Mouse (Mus musculus): ENCODE data around the gene Zfp335. TPM values are rescaled to one million over a fixed set of nuclear protein-coding genes. Genes with fewer than 3 reads are reported as not detected.

The Zfp335 gene
- total RNA-seq, 2 experiments from 2014 or later, result 22.6 to 28.5 TPM

DNA sequence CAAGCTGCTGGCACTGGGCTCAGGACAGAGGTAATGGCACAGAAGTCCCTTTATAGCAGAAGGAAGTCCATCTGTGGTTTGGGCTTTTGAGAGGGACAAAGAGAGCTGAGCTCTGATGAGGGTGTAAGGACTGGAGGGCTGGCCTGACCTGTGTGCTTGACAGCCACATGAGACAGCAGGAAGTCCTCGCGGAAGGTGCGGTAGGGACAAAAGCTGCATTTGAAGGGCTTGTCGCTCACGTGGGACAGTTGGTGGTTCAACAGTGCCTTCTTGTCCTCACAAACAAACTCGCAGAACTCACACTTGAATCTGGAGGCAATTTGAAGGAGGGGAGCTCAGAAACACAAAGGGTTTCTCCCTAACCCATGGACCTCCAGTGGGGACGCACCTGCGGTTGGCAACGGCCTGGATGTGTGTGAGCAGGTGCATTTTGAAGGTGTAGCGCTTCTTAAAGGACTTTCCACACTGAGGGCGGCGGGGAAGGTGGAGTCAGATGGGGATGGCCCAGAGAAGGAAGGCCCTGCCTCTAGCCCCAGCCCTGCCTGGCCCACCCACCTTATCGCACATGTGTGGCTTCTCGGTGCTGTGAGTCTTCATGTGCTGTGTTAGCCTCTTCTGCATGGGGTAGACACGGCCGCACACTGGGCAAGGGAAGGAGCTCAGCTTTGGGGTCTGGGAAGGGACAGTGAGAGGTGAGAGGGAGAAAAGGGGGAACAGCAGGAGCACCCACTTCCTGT is 11.7 kb downstream of the Zfp335 start:
- DNase-seq (ENCODE audit: low spot score in 2 of 2), result no peak
- intact Hi-C loops (cut with DNase I), result no loop called here

- intact Hi-C loops (cut with DNase I), result no loop called here
- DNase-seq (ENCODE audit: low spot score in 2 of 2), result no peak
Observed at GRCm38 (mm10) chr2:164899034-164899433, 12.5 kb downstream of the Zfp335 start.

GRCm38 (mm10) chr2:164898008-164898407 is 13.5 kb downstream of the Zfp335 start:
- DNase-seq (ENCODE audit: low spot score in 2 of 2), result no peak
- intact Hi-C loops (cut with DNase I), result no loop called here

DNA sequence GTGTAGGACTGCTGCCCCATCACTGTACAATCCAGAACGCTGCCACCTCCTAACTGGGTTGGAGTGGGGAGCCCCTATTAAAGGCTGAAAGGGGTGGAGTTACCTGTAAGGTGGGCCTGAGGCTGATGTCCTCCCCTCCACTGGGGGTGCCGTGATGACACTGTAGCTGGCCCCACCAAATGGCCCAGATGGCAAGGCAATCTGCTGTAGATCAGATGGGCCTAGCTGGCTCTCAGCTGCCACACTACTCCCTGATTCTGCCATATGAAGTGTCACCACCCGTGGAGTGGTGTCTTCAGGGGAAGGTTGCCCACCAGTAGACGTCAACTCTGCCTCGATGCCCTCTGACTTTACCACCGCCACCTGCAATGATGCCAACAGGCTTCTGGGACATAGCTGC is 15.7 kb downstream of the Zfp335 start:
- no peak for DNase-seq (ENCODE audit: low spot score in 2 of 2)
- intact Hi-C loops (cut with DNase I), result no loop called here

DNA sequence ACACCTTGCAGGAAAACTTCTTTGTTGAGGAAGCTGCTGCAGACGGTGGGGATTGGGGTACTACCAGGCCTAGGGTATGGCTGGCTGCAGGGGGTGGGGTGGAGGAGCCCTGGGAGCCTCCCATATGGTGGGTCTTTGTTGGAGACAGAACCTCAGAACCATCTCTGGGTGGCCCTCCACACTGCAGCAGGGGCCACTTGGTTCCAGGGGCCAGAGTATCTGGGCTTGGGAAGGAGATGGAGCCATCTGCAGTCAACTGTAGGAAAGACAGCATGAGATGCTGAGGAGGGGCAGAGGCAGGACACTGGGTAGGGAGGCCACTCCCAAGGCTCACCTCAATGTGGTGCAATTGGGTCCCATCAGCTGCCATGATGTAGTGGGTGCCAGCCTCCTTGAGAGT is 16.9 kb downstream of the Zfp335 start:
- intact Hi-C loops (cut with DNase I), result no loop called here
- no peak for DNase-seq (ENCODE audit: low spot score in 2 of 2)

DNA sequence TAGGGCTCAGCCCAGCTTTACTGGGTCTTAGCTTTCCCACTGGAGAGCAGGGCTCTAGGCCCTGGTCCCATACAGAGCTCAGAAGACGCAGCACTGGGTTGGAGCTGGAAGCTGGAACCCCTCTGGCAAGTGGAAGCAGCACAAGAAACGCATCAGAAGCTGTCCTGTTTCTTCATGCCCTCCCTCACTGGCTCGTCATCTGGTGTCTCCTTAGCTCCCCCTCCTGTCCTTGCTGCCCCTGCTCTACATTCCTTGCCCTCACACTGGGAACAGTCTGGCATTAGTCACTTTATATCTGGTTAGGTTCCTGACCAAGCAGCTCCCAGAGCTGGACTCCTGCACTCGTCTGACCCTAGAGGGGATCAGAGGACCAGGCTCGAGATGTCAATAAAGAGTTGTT is 17.5 kb downstream of the Zfp335 start:
- DNase-seq (ENCODE audit: low spot score in 2 of 2), result no peak
- intact Hi-C loops (cut with DNase I), result no loop called here

DNA sequence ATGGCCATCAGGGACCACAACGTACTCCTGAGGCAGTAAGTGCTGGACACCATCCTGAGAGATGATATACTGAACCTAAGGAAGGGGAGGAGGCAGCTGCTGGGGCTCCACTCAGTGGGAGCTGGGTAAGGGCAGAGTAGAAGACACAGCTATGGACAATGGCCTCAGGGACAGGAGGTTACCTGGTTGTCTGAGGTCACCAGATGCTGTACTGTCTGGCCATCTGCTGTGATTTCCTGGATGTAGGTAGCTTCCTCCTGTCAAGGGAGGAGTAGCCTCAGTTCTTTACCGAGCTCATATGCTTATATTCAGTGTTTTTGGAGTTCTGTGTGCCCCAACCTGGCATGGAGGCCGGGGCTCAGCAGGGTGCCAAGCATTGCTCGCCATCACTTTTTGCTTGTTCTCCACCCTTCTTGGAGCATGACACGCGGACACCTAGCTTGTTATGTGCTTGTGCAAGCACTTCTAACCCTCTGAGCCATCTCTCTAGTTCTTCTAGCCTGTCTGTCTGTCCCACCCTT is 18.8 kb downstream of the Zfp335 start:
- no peak for DNase-seq (ENCODE audit: low spot score in 2 of 2)
- intact Hi-C loops (cut with DNase I), result no loop called here

DNA sequence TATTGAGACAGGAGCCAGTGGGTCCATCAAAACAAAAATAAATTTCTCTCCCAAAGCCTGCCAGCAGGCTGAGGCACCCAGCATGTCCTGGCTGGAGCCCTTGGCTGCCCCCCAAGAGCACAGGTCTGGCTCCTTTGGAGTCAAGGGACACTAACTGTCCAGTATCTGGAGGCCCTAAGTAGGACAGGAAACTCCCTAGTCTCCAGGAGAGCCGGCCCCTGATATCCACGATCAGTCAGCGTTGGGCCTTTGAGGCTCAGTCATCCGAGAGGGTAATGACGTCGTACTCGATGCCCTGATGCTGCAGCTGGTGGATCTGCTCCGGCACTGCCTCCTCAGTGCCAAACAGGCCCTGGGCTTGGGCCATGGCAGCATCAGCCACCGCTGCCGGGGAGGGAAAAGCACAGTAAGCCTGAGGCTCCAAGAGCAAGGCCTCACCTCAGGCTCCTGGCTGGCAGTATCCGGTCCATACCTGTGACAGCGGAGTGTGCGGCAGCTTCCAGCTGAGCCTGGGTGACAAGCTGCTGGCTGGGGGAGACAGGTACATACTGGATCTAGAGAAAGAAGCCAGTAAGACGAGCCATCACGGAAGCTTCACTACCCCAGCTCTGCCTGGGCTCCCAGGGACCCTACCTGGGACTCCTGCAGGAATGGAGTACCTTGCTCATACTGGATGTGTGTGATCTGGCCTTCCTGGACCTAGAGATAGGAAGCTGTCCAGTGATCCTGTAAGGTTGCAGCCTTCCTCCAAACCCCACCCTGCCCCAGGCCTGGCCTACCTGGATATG is 19.5 kb downstream of the Zfp335 start:
- DNase-seq (ENCODE audit: low spot score in 2 of 2), result no peak
- intact Hi-C loops (cut with DNase I), result no loop called here

DNA sequence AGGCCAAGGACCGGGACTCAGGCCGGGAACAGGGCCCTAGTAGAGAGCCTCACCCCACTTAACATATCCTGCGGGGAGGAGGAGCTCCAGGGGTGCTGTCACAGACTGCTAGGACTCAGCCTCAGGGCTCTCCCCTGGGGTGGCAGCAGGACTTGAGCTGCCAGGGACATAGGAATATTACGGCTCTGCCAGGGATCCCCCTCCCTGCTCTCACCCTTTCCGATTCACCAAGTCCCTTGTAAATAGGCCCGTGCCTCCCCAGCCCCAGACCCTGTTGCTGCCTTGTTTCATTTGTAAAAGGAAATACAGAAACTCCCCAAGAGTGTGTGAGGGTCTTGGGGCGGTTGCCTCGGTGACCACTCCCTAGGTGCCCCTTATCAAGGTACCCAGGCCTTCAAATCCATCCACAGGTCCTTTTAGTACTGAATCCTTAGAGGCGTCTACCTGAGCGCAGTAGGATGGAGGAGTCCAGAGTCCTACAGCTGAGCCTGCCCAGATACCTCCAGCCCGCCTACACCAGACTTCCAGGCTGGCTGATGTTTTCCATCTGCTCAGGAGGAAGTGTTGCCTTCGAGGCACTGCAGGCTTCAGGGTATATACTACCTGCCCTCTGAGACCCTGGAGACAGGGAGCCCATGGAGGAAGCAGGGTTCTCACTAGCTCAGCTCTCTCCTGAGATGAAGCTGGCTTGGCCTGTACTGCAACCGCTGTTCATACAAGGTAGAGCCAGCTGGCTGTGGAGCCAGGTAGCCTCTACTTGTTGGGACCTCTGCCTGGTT is 20.3 kb downstream of the Zfp335 start:
- no peak for DNase-seq (ENCODE audit: low spot score in 2 of 2)
- intact Hi-C loops (cut with DNase I), result no loop called here

DNA sequence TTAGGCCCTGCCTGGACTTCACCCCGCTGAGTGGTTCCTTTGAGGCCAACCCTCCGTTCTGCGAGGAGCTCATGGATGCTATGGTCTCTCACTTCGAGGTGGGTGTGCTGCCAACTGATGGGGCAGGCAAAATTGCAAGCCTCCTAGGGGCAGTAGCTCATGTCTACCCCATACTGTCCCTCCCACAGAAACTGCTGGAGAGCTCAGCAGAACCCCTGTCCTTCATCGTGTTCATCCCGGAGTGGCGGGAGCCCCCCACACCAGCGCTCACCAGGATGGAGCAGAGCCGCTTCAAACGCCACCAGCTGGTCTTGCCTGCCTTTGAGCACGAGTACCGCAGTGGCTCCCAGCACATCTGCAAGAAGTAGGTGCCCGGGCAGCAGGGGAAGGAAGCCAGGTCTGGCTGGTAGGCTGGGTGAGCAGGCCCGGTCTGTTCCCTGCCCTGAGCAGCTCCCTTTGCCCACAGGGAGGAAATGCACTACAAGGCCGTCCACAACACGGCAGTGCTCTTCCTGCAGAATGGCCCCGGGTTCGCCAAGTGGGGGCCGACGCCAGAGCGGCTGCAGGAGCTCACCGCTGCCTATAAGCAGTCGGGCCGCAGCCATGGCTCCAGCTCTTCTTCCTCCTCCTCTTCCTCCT is 21.0 kb downstream of the Zfp335 start:
- no peak for DNase-seq (ENCODE audit: low spot score in 2 of 2)
- intact Hi-C loops (cut with DNase I), result no loop called here

GRCm38 (mm10) chr2:164889960-164890359 is 21.6 kb downstream of the Zfp335 start:
- intact Hi-C loops (cut with DNase I), result no loop called here

GRCm38 (mm10) chr2:164888996-164889395 is 22.6 kb downstream of the Zfp335 start:
- intact Hi-C loops (cut with DNase I), result no loop called here
- no peak for DNase-seq (ENCODE audit: low spot score in 2 of 2)

More at GRCm38 (mm10) chr2:164889960-164890359, 21.6 kb downstream of the Zfp335 start:
- DNase-seq (ENCODE audit: low spot score in 2 of 2), result no peak

DNA sequence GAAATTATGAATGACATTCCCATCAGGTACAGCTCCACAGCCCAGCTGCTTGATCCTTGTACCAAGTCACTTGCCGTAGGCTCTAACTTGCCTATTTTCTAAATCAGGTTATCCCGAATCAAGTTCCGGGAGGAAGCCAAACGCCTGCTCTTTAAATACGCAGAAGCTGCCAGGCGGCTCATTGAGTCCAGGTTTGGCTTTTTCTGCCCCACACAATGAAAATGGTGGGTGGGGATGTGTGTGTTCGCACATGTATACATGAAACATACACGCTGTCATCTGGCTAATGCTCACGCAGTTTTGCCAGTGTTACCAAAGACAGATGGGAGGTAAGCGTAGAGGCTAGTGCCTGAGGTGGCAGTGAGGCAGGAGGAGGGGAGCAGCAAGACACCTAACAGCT is 24.9 kb downstream of the Zfp335 start:
- peak in 1 of 2 experiments; percentile 40 for DNase-seq (ENCODE audit: low spot score in 2 of 2)
- intact Hi-C loops (cut with DNase I), result no loop called here

- intact Hi-C loops (cut with DNase I), result no loop called here
Observed at GRCm38 (mm10) chr2:164885788-164886187, 25.8 kb downstream of the Zfp335 start.

GRCm38 (mm10) chr2:164882619-164883018 is 28.9 kb downstream of the Zfp335 start:
- intact Hi-C loops (cut with DNase I), result no loop called here
- no peak for DNase-seq (ENCODE audit: low spot score in 2 of 2)

More at GRCm38 (mm10) chr2:164885788-164886187, 25.8 kb downstream of the Zfp335 start:
- peak; percentile 81 to 83 for DNase-seq (ENCODE audit: low spot score in 2 of 2)

DNA sequence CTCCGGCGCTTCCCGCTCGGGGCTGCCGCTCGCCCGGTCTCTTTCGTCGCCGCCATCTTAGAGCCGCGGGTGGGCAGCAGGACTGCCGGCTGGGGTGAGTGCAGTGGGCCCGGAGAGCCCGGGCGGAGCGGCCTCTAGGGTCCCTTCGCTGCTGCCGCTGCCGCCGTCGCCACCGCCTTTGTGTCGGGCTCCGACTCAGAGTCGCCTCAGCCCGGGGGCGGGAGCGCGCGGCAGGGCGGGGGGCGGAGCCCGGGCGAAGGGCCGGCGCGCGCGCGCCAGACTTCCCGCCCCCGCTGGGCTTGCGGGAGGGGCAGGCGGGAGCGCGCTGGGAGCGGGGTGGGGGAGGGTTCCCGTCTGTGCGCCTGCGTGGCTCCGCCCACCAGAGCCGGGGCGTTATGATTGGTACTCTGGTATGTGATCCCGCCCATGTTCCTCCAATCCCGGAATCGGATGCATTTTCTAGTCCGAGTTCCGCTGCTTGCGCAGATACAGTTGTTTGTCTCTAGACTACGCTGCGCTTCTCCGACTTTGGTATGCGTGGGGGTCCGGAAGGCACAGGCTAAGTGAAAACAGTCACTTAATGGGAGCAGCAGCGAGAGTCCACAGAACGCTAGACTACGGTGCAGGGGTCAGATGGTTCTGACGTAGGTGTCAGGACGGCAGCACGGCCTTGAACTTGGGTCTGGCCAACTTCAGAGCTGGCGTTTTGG is 31.8 kb downstream of the Zfp335 start:
- intact Hi-C loops (cut with DNase I), result loop anchor here (2.0 kb wide), 2 partner anchors 31 to 45 kb away; partner anchors contain the start of gene Zfp335
- DNase-seq (ENCODE audit: low spot score in 2 of 2), result peak; percentile 93

DNA sequence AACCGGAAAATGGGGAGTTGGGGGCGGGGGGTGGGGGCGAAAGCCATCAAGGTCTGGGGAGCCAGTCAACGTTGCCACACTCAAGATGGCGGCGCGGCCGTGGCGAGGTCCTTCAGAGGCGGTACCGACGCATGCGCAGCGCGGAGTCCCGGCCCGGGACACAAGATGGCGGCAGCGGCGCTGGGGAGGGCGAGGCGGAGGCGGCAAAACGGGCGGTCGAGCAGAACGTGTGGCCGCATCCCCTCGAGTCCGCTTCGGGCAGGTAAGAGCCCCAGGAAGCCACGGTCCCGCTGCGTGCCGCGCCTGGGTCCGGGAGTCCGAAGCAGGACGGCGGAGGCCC is 32.4 kb downstream of the Zfp335 start, which contains the start of gene Pcif1:
Gene Pcif1 (plus strand): TSS at position 77 of the 340 bp plus-strand sequence.
- DNase-seq (ENCODE audit: low spot score in 2 of 2), result peak; percentile 89 to 92
- intact Hi-C loops (cut with DNase I), result loop anchor here (2.0 kb wide), 2 partner anchors 32 to 44 kb away; partner anchors contain the start of gene Zfp335

DNA sequence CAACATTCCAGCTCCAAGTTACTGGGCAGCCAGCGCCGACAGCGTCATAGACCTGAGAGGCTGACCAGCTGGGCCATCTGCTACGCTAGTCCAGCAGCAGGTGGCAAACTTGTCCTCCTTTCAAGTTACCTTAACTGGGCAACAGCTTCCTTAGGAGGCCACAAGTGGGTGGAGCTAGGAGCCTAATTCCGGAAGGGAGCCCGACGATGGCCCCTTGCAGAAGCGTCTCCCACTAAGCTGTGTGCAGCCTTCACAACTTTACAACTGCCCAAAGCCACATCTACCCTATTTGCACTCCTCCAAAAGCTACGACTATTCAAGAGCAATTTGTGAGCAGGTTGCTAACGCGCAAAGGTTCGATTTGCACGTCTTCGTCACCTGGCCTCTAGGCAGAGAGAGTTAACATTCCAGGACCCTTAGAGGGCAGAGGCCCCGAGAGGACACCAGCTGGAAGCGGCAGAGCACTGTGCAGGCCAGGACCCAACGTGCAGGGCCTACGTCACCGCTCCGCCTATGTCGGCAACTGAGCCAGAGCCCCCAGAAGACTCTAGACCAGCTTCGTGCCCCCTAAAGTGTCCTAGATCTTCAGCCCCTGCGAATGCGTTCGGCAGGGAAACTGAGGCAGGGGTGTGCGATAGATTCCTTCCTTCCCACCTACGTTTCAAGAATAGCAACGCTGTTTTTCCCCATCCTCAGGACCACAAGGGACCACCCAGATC is 32.9 kb downstream of the Zfp335 start:
- intact Hi-C loops (cut with DNase I), result loop anchor here (2.0 kb wide), 2 partner anchors 32 to 44 kb away; partner anchors contain the start of gene Zfp335
- no peak for DNase-seq (ENCODE audit: low spot score in 2 of 2)

Data from left cerebral cortex, postnatal 36 days (tissue).